Mouse (Mus musculus) heart, embryonic 16.5 days (tissue): ENCODE data around the gene Prrt2. TPM values are rescaled to one million over a fixed set of nuclear protein-coding genes. Genes with fewer than 3 reads are reported as not detected.
A peak's percentile ranks its signal among the peaks of the same experiment; 100 is the strongest.

Experiments
- ATAC-seq: fragments of 200-750 bp; cut with Nextera tagmentation; replicated peaks from 2 replicates; pipeline ENCODE4 v1.8.0; 2017; ENCODE audit warnings: moderate number of reproducible peaks; ENCODE audit not compliant: insufficient read depth, low FRiP score; ENCODE audit errors: extremely low read depth
- H3K27ac ChIP-seq: fragments of 300-500 bp; sonication (generic); 2 replicates; pipeline ENCODE4 v1.5.1; 2014; ENCODE audit warnings: mild to moderate bottlenecking, low read length, control low read depth, moderate library complexity
- H3K27me3 ChIP-seq: fragments of 300-500 bp; sonication (generic); 2 replicates; pipeline ENCODE4 v1.6.1; 2014; ENCODE audit warnings: low read length, mixed read lengths; ENCODE audit not compliant: control insufficient read depth, insufficient read depth
- H3K36me3 ChIP-seq: fragments of 300-500 bp; sonication (generic); 2 replicates; pipeline ENCODE4 v1.6.1; 2014; ENCODE audit not compliant: control insufficient read depth, insufficient read depth
- H3K4me1 ChIP-seq: fragments of 300-500 bp; sonication (generic); 2 replicates; pipeline ENCODE4 v1.6.1; 2014; ENCODE audit warnings: low read length, mixed read lengths; ENCODE audit not compliant: control insufficient read depth, insufficient read depth
- H3K4me2 ChIP-seq: fragments of 300-500 bp; sonication (generic); 2 replicates; pipeline ENCODE4 v1.6.1; 2014; ENCODE audit warnings: low read depth, mild to moderate bottlenecking, control low read depth, low read length
- H3K4me3 ChIP-seq: fragments of 300-500 bp; sonication (generic); 2 replicates; pipeline ENCODE4 v1.5.1; 2014; ENCODE audit warnings: mild to moderate bottlenecking, control low read depth, low read length
- H3K9ac ChIP-seq: fragments of 300-500 bp; sonication (generic); 2 replicates; pipeline ENCODE4 v1.6.1; 2014; ENCODE audit warnings: low read length, control low read depth
- H3K9me3 ChIP-seq: fragments of 300-500 bp; sonication (generic); replicated peaks from 2 replicates; pipeline ENCODE4 v1.6.1; 2016; ENCODE audit warnings: low read length; ENCODE audit not compliant: control insufficient read depth
- WGBS: fragments of 180-500 bp; shearing (Covaris S2); extraction: QIAGEN DNeasy Blood & Tissue Kit; methylation state at CpG from one replicate; pipeline ENCODE4 v1.1.7; 2014; 5-methylcytosine and 5-hydroxymethylcytosine counted together
- polyA plus RNA-seq: library from polyadenylated mRNA; unstranded; fragments of >200 nt; fragmentation: Nextera tagmentation; extraction: Ambion mirVana; gene quantifications from 2 replicates; pipeline ENCODE4 v1.2.1, GENCODE M21; 2015

The Prrt2 gene
- polyA plus RNA-seq, 1 experiment from 2014 or later: 1.6 TPM

DNA sequence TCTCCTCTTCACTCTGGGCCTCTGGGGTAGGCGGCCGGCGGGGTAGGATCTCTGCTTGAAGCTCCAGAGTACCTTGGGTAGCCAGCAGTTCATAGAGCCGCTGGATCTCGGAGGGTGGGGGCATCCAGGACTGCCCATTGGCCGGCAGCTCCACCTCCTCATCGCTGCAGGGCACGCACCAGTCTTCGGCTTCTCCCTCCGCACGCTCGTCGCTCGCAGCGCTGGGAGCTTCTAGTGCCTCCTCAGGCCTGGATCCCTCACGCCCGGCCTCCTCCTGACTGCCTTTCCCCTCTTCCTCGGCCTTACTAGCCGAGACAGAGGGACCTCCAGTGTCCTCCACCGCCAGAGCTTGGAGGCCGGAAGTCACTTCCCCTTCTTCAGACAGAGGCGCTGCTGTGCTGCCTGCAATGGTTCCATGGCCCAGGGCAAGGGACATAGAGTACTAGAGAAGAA lies 4.5 kb downstream of the Prrt2 start:
- Histone ChIP-seq H3K36me3 (peaks cover 11% of the 10 kb centered on the region; the same call in 1 of the 2 replicates), H3K4me1 (peaks cover 46% of the 10 kb centered on the region), H3K4me2 (peak overlapping the region; percentile 83), H3K27ac (peak overlapping the region; percentile 99), H3K9me3 (no peaks in the 10 kb centered on the region), H3K4me3 (peak overlapping the region; percentile 89), H3K27me3 (no peaks in the 10 kb centered on the region), H3K9ac (peak overlapping the region; percentile 96)
- under 1% methylated on average over 22 of the region's 22 CpGs for WGBS
- ATAC-seq: peak; percentile 49

DNA sequence TGATC lies 4.7 kb downstream of the Prrt2 start, which contains the start of gene Pagr1b:
Gene Pagr1b, minus strand, starts transcription at position 4 of the 5 bp plus-strand sequence.
- no peaks in the 10 kb centered on the region for H3K27me3 ChIP-seq
- H3K36me3 ChIP-seq: peaks cover 11% of the 10 kb centered on the region; the same call in 1 of the 2 replicates
- H3K4me2 ChIP-seq: peak within 1 kb of the TSS; percentile 83
- peak within 1 kb of the TSS; percentile 96 for H3K9ac ChIP-seq
- peaks cover 44% of the 10 kb centered on the region for H3K4me1 ChIP-seq
- peak within 1 kb of the TSS; percentile 89 for H3K4me3 ChIP-seq
- no peaks in the 10 kb centered on the region for H3K9me3 ChIP-seq
- no peak for ATAC-seq
- H3K27ac ChIP-seq: peak within 1 kb of the TSS; percentile 99

DNA sequence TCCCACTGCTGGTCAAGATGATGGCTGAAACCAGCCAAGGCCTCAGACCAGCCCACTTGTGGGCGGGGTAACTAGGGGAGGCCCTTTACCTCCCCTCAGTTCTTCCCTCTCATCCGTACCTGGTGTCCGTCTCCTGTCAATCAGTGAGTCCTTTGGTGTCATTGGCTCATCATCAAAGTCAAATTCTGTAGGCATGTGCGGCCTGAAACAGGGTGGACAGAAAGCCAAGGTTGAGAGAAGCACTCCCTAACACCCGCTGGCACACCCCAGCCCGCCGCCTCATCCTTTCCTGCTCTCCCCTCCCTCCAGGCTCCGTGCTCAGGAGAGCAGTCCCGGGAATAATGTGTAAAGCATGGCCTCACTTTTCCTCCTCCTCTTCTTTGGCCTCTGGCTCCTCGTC lies 4.9 kb downstream of the Prrt2 start:
- peak overlapping the region; percentile 99 for H3K27ac ChIP-seq
- H3K9ac ChIP-seq: peak overlapping the region; percentile 96
- H3K4me3 ChIP-seq: peak overlapping the region; percentile 89
- peaks cover 11% of the 10 kb centered on the region; the same call in 1 of the 2 replicates for H3K36me3 ChIP-seq
- WGBS: 1% methylated on average over 10 of the region's 10 CpGs
- H3K4me2 ChIP-seq: peak overlapping the region; percentile 83
- H3K27me3 ChIP-seq: no peaks in the 10 kb centered on the region
- H3K9me3 ChIP-seq: no peaks in the 10 kb centered on the region
- peak; percentile 12; the same call in 1 of the 2 replicates for ATAC-seq
- peaks cover 42% of the 10 kb centered on the region for H3K4me1 ChIP-seq

DNA sequence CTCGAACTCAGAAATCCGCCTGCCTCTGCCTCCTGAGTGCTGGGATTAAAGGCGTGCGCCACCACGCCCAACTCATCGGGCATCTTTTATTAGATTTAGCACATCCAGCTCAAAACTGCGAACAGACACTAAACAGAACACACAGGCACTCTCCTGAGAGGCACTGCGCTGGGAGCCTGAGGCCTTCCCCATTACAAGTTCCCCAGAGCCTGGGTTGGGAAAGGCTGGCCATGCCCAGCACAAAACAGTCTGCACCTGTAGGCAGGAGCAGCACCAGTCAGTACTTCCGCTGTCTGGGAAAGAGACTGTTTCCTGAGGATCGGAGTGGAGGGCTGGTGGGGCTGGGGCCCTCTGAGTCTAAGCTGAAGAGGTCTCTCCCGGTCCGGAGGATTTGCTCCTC lies 6.0 kb downstream of the Prrt2 start:
- Histone ChIP-seq H3K4me3 (no peak overlapping the region), H3K4me1 (peaks cover 33% of the 10 kb centered on the region), H3K36me3 (peaks cover 11% of the 10 kb centered on the region; the same call in 1 of the 2 replicates), H3K4me2 (peak overlapping the region; percentile 83), H3K27me3 (no peaks in the 10 kb centered on the region), H3K9ac (no peak overlapping the region), H3K9me3 (no peaks in the 10 kb centered on the region), H3K27ac (no peak overlapping the region; the same call in 1 of the 2 replicates)
- ATAC-seq: no peak
- WGBS: 90% methylated on average over 12 of the region's 12 CpGs

DNA sequence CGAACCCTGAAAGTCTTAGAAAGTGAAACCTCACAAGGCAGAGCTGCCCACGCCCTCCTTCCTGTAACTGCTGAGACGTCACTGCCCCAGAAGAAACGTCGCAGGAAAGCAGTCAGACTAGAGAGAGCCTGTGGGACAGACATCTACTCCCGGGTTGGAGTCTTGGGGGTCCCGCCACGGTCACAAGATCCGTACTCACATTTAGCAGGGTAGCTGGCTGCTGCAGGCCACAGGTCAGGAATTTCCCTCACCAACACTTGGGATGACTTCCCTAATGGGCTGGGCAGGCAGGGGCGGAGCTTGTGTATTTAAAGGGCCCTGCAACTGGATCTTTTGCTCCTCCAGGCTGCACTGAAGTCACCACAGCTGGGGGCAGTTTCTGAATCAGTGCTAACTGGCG lies 6.7 kb downstream of the Prrt2 start, which contains the start of gene Mvp:
Gene Mvp, minus strand, starts transcription at position 302 of the 400 bp plus-strand sequence.
- WGBS: 21% methylated on average over 11 of the region's 11 CpGs
- H3K4me1 ChIP-seq: peaks cover 33% of the 10 kb centered on the region
- H3K4me3 ChIP-seq: peak within 1 kb of the TSS; percentile 72
- peak within 1 kb of the TSS; percentile 64 for H3K9ac ChIP-seq
- no peak for ATAC-seq
- H3K27me3 ChIP-seq: no peaks in the 10 kb centered on the region
- H3K4me2 ChIP-seq: peak within 1 kb of the TSS; percentile 83
- H3K36me3 ChIP-seq: peaks cover 11% of the 10 kb centered on the region; the same call in 1 of the 2 replicates
- no peaks in the 10 kb centered on the region for H3K9me3 ChIP-seq
- peak within 1 kb of the TSS; percentile 99 for H3K27ac ChIP-seq

DNA sequence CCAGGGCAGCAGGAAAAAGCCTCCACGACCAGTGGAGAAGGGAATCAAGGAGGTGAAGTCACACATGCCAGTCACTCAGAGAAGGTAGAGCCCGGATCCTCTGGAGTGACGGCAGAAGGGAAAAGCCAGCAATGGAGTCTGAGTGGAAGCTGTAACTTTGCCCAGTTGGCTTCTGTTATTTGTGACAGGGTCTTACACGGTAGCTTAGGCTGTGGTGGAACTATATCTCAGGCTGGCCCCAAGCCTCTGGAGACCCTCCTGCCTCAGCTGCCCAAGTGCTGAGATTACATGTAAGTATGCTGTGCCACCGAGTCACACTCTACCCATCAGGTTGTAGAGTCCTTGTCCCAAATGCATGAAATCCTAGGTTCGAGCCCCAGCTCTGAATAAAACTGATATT lies 7.6 kb downstream of the Prrt2 start:
- no peak overlapping the region for H3K27ac ChIP-seq
- no peaks in the 10 kb centered on the region for H3K9me3 ChIP-seq
- H3K36me3 ChIP-seq: peaks cover 11% of the 10 kb centered on the region; the same call in 1 of the 2 replicates
- peak overlapping the region; percentile 83; the same call in 1 of the 2 replicates for H3K4me2 ChIP-seq
- no peak overlapping the region for H3K9ac ChIP-seq
- no peak for ATAC-seq
- H3K27me3 ChIP-seq: no peaks in the 10 kb centered on the region
- peaks cover 38% of the 10 kb centered on the region for H3K4me1 ChIP-seq
- WGBS: 88% methylated on average over 6 of the region's 6 CpGs
- H3K4me3 ChIP-seq: peak overlapping the region; percentile 72

DNA sequence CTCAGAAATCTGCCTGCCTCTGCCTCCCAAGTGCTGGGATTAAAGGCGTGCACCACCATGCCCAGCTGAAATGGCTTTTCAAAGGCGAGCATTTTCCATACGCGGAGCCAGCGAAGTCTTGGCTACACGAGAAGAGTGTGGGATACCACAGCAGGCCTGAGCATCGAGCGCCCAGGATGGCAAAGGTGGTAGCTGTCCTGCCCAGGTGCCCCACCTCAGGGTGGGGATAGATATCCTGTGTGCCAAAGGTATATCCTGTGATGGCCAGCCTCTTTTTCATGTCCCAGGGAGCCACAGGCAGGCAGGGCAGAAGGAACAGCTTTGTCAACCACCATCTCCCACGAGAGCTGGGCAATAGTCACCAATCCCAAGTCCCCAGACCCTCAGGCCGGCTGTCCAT lies 8.2 kb downstream of the Prrt2 start:
- no peak overlapping the region for H3K27ac ChIP-seq
- no peaks in the 10 kb centered on the region for H3K9me3 ChIP-seq
- peaks cover 39% of the 10 kb centered on the region for H3K4me1 ChIP-seq
- no peak overlapping the region for H3K4me2 ChIP-seq
- 91% methylated on average over 10 of the region's 10 CpGs for WGBS
- no peaks in the 10 kb centered on the region for H3K27me3 ChIP-seq
- ATAC-seq: no peak
- peaks cover 11% of the 10 kb centered on the region; the same call in 1 of the 2 replicates for H3K36me3 ChIP-seq
- no peak overlapping the region for H3K4me3 ChIP-seq
- no peak overlapping the region for H3K9ac ChIP-seq

DNA sequence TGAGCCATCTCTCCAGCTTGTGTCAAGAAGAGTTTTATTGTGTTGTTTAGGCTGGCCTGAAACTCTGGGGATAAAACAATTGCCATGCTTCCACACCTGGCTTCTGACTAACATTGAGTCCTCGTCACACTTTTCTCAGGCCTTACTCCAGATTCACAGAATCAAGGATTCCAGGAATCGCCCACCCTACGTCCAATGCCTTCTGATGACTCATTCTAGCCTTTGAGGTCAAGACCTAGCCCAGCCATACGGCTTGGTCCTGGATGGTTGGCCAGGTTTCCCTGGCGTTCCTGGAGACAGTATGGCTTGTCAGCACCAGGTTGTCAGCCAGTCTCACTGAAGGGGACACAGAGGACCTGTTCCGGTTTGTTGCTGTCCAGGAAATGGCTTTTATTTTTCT lies 8.6 kb downstream of the Prrt2 start:
- peaks cover 11% of the 10 kb centered on the region; the same call in 1 of the 2 replicates for H3K36me3 ChIP-seq
- 72% methylated on average over 6 of the region's 6 CpGs for WGBS
- no peak overlapping the region for H3K27ac ChIP-seq
- H3K4me3 ChIP-seq: no peak overlapping the region
- peaks cover 34% of the 10 kb centered on the region for H3K4me1 ChIP-seq
- H3K4me2 ChIP-seq: no peak overlapping the region
- ATAC-seq: no peak
- H3K9me3 ChIP-seq: no peaks in the 10 kb centered on the region
- no peaks in the 10 kb centered on the region for H3K27me3 ChIP-seq
- H3K9ac ChIP-seq: no peak overlapping the region

DNA sequence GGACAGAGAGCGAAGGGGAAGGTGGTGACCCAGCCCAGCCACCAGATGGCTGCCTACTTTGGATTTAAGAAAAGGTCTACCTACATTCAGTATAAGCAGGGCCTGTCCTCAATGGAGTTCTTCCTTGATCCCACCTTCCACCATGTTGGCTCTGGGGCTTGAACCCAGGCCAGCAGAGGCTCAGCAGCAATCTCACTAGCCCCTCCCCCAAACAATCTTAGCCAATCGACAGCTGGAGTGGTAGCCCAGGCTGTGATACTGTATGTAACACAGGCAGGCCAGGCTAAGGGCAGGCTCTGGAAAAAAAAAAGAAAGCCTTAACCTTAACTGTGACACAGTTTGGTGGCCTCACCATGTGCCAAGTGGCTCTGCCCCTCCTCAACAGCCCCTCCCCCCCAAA lies 9.3 kb downstream of the Prrt2 start:
- no peaks in the 10 kb centered on the region for H3K9me3 ChIP-seq
- WGBS: 64% methylated on average over 2 of the region's 2 CpGs
- no peak overlapping the region for H3K4me2 ChIP-seq

More for the DNA sequence above, 9.3 kb downstream of the Prrt2 start:
- H3K4me1 ChIP-seq: peaks cover 34% of the 10 kb centered on the region
- no peaks in the 10 kb centered on the region for H3K27me3 ChIP-seq
- no peak for ATAC-seq
- H3K9ac ChIP-seq: no peak overlapping the region
- no peak overlapping the region for H3K27ac ChIP-seq
- peaks cover 11% of the 10 kb centered on the region; the same call in 1 of the 2 replicates for H3K36me3 ChIP-seq
- no peak overlapping the region for H3K4me3 ChIP-seq
